Mouse (Mus musculus): ENCODE data around the gene Hoxb6.

GRCm38 (mm10) chr11:96298895-96299667, 6.8 kb downstream of the Hoxb6 start:
- TF ChIP-seq CTCF (conservative IDR thresholded peaks at IDR 0.05; ENCODE audit: low read length) (no peak), NANOG (IDR thresholded peaks at IDR 0.05; ENCODE audit: borderline replicate concordance, low read length) (no peak)

All from E14TG2a.4 (cell line).